Mouse (Mus musculus) Patski (cell line): ENCODE measurements around the gene Mmaa. TPM values are rescaled to one million over a fixed set of nuclear protein-coding genes. Genes with fewer than 3 reads are reported as not detected.

Experiments
- ATAC-seq: fragments of 100-300 bp; one replicate; pipeline ENCODE4 v1.8.0; 2021
- CTCF ChIA-PET: fragments of 350-600 bp; sonication (Branson Sonifier 250); formaldehyde crosslinking; loops from one replicate; lab custom pipeline; 2022; ENCODE audit warnings: inconsistent platforms; lab: Charles Lee
- POLR2A ChIA-PET: fragments of 350-600 bp; sonication (Branson Sonifier 250); formaldehyde crosslinking; loops from one replicate; lab custom pipeline; 2022; ENCODE audit warnings: antibody characterized with exemption, inconsistent platforms; lab: Charles Lee
- DNase-seq: peaks from one replicate; pipeline ENCODE4 v3.0.0-alpha.2; 2011; ENCODE audit warnings: low read depth, low spot score
- H3K27me3 ChIP-seq: fragments of 371-371 bp; one replicate; pipeline ENCODE4 v1.5.1; 2021
- CTCF ChIP-seq: fragments of 100-300 bp; IDR thresholded peaks from one replicate; pipeline ENCODE4 v1.5.1; 2021
- in situ Hi-C: fragments of 300-500 bp; cut with MboI; formaldehyde crosslinking; loops from 3 replicates; pipeline ENCODE4 v1.11.1; 2018; ENCODE audit warnings: low pct_unique_long_range_greater_than_20kb, mixed read lengths
- polyA plus RNA-seq: library from polyadenylated mRNA; unstranded; gene quantifications from one replicate; pipeline ENCODE4 v1.2.3, GENCODE M21; 2021

Gene Mmaa
- polyA plus RNA-seq, 1 experiment from 2014 or later: 12.5 TPM

GRCm38 (mm10) chr8:79324928-79325327 lies 30.2 kb upstream of the Mmaa start:
- in situ Hi-C loops: loop anchor here (25.0 kb wide), 1 partner anchor 1162 kb away; the partner anchor contains the start of gene Gypa
- ChIA-PET POLR2A (no interaction called here), CTCF (no interaction called here)
- no peaks in the 10 kb centered on the region for H3K27me3 ChIP-seq
- no peak for ATAC-seq
- TF ChIP-seq CTCF: no peak
- DNase-seq: no peak

GRCm38 (mm10) chr8:79324036-79324435 lies 29.3 kb upstream of the Mmaa start:
- no peaks in the 10 kb centered on the region for H3K27me3 ChIP-seq
- TF ChIP-seq CTCF: no peak
- POLR2A ChIA-PET: no interaction called here
- ATAC-seq: no peak
- DNase-seq: no peak
- in situ Hi-C loops: loop anchor here (25.0 kb wide), 1 partner anchor 1163 kb away; the partner anchor contains the start of gene Gypa
- CTCF ChIA-PET: no interaction called here

- ATAC-seq (no peak), DNase-seq (no peak)
- in situ Hi-C loops: loop anchor here (25.0 kb wide), 1 partner anchor 1164 kb away; the partner anchor contains the start of gene Gypa
- CTCF ChIA-PET: interaction anchor here (1.1 kb wide), 1 partner anchor 18 kb away, joined by 3 read pairs; no protein-coding TSS in a partner anchor
- no peaks in the 10 kb centered on the region for H3K27me3 ChIP-seq
- no peak for TF ChIP-seq CTCF
- POLR2A ChIA-PET: no interaction called here
These were observed 28.4 kb upstream of the Mmaa start for GRCm38 (mm10) chr8:79323121-79323520.

- in situ Hi-C loops: loop anchor here (25.0 kb wide), 1 partner anchor 1176 kb away; the partner anchor contains the start of gene Gypa
- no peak for ATAC-seq
- CTCF ChIA-PET: interaction anchor here (2.3 kb wide), 1 partner anchor 12 kb away, joined by 7 read pairs; no protein-coding TSS in a partner anchor
- POLR2A ChIA-PET: no interaction called here
- H3K27me3 ChIP-seq: peaks cover 8% of the 10 kb centered on the region
- no peak for TF ChIP-seq CTCF
- DNase-seq: no peak
These were observed 16.1 kb upstream of the Mmaa start for GRCm38 (mm10) chr8:79310801-79311200.

- ChIA-PET CTCF (no interaction called here), POLR2A (no interaction called here)
- DNase-seq (no peak), ATAC-seq (no peak)
- H3K27me3 ChIP-seq: no peaks in the 10 kb centered on the region
- in situ Hi-C loops: loop anchor here (5.0 to 25.0 kb wide), 3 partner anchors 179 to 1181 kb away; partner anchors contain the start of gene Gypa
- TF ChIP-seq CTCF: no peak
These were observed 11.2 kb upstream of the Mmaa start for GRCm38 (mm10) chr8:79305941-79306340.

- no peaks in the 10 kb centered on the region for H3K27me3 ChIP-seq
- ATAC-seq (no peak), DNase-seq (no peak)
- CTCF ChIA-PET: interaction anchor here (8.0 kb wide), 1 partner anchor 283 kb away, joined by 56 read pairs; no protein-coding TSS in a partner anchor
- POLR2A ChIA-PET: no interaction called here
- no peak for TF ChIP-seq CTCF
- in situ Hi-C loops: loop anchor here (10.0 to 25.0 kb wide), 2 partner anchors 183 to 1186 kb away; partner anchors contain the start of gene Gypa
These were observed 6.8 kb upstream of the Mmaa start for GRCm38 (mm10) chr8:79301548-79301947.

- ChIA-PET CTCF (interaction anchor here (1.0 to 8.0 kb wide), 3 partner anchors 11 to 285 kb away, joined by 3 to 56 read pairs (median 7); no protein-coding TSS in a partner anchor), POLR2A (interaction anchor here (0.7 kb wide), 1 partner anchor 153 kb away, joined by 3 read pairs; no protein-coding TSS in a partner anchor)
- in situ Hi-C loops: loop anchor here (10.0 to 25.0 kb wide), 4 partner anchors 185 to 1188 kb away; partner anchors contain the start of genes Gypa and Lsm6
- DNase-seq (no peak), ATAC-seq (no peak)
- H3K27me3 ChIP-seq: no peaks in the 10 kb centered on the region
- TF ChIP-seq CTCF: no peak
These were observed 5.0 kb upstream of the Mmaa start for GRCm38 (mm10) chr8:79299704-79300103.

GRCm38 (mm10) chr8:79297763-79298162 lies 3.0 kb upstream of the Mmaa start:
- no peak for DNase-seq
- H3K27me3 ChIP-seq: no peaks in the 10 kb centered on the region
- ChIA-PET POLR2A (interaction anchor here (0.6 kb wide), 1 partner anchor 340 kb away, joined by 11 read pairs; no protein-coding TSS in a partner anchor), CTCF (interaction anchor here (0.8 to 8.0 kb wide), 9 partner anchors 13 to 291 kb away, joined by 3 to 56 read pairs (median 3); no protein-coding TSS in a partner anchor)
- no peak for ATAC-seq
- peak; percentile 98 for TF ChIP-seq CTCF
- in situ Hi-C loops: loop anchor here (25.0 kb wide), 2 partner anchors 485 to 1060 kb away; partner anchors contain the start of gene Lsm6

GRCm38 (mm10) chr8:79295276-79296105 lies 754 bp upstream of the Mmaa start:
- in situ Hi-C loops: loop anchor here (25.0 kb wide), 2 partner anchors 483 to 1058 kb away; partner anchors contain the start of gene Lsm6
- DNase-seq: no peak
- ChIA-PET POLR2A (interaction anchor here (1.3 kb wide), 1 partner anchor 346 kb away, joined by 3 read pairs; no protein-coding TSS in a partner anchor), CTCF (interaction anchor here (8.0 kb wide), 1 partner anchor 289 kb away, joined by 56 read pairs; no protein-coding TSS in a partner anchor)
- no peak for ATAC-seq
- no peaks in the 10 kb centered on the region for H3K27me3 ChIP-seq
- peak; percentile 32 for TF ChIP-seq CTCF

GRCm38 (mm10) chr8:79293841-79294240 lies 896 bp downstream of the Mmaa start:
- CTCF ChIA-PET: interaction anchor here (0.7 kb wide), 1 partner anchor 257 kb away, joined by 3 read pairs; no protein-coding TSS in a partner anchor
- in situ Hi-C loops: loop anchor here (5.0 to 25.0 kb wide), 4 partner anchors 77 to 1057 kb away; partner anchors contain the start of genes Lsm6 and Zfp827
- POLR2A ChIA-PET: no interaction called here
- no peaks in the 10 kb centered on the region for H3K27me3 ChIP-seq
- DNase-seq (no peak), ATAC-seq (no peak)
- TF ChIP-seq CTCF: no peak
